Mouse (Mus musculus): ENCODE data around the gene Thyn1. TPM values are rescaled to one million over a fixed set of nuclear protein-coding genes. Genes with fewer than 3 reads are reported as not detected.

The Thyn1 gene
- polyA plus RNA-seq, 1 experiment from 2014 or later = 103 TPM

- no peak overlapping the region for H3K27ac ChIP-seq (replicated peaks in 1 of 2; ENCODE audit: control insufficient read depth in 1 of 2, insufficient read depth in 1 of 2, low read depth in 2 of 2, low read length in 2 of 2)
- no peaks in the 10 kb centered on the region for H3K9me3 ChIP-seq (ENCODE audit: control insufficient read depth, low read length)
- H3K9ac ChIP-seq (ENCODE audit: low read length) = no peak overlapping the region
- no peaks in the 10 kb centered on the region for H3K27me3 ChIP-seq (ENCODE audit: control insufficient read depth, insufficient read depth, low read length)
- 76% methylated on average over 3 of the region's 3 CpGs for WGBS
- H3K4me2 ChIP-seq (ENCODE audit: low read length) = no peak overlapping the region
- ATAC-seq (ENCODE audit: insufficient number of reproducible peaks, insufficient read depth, low FRiP score, low read depth) = no peak
- no peaks in the 10 kb centered on the region for H3K4me1 ChIP-seq (ENCODE audit: control insufficient read depth in 2 of 2, insufficient read depth in 2 of 2, low read length in 2 of 2)
- H3K36me3 ChIP-seq (ENCODE audit: control insufficient read depth, insufficient read depth, low read length) = peaks cover 36% of the 10 kb centered on the region
- no peak overlapping the region for H3K4me3 ChIP-seq (ENCODE audit: control insufficient read depth in 1 of 2, insufficient read depth in 1 of 2, low read depth in 1 of 2, low read length in 2 of 2)
Measured at GRCm38 (mm10) chr9:26993900-26994299, 5.6 kb upstream of the Thyn1 start.

- Histone ChIP-seq H3K4me1 (ENCODE audit: control insufficient read depth in 2 of 2, insufficient read depth in 2 of 2, low read length in 2 of 2) (peaks cover 2 to 14% of the 10 kb centered on the region in 2 experiments; a peak in 3 of 4 replicates), H3K27me3 (ENCODE audit: control insufficient read depth, insufficient read depth, low read length) (no peaks in the 10 kb centered on the region), H3K27ac (replicated peaks in 1 of 2; ENCODE audit: control insufficient read depth in 1 of 2, insufficient read depth in 1 of 2, low read depth in 2 of 2, low read length in 2 of 2) (no peak overlapping the region), H3K4me2 (ENCODE audit: low read length) (no peak overlapping the region), H3K9me3 (ENCODE audit: control insufficient read depth, low read length) (no peaks in the 10 kb centered on the region), H3K36me3 (ENCODE audit: control insufficient read depth, insufficient read depth, low read length) (peaks cover 4% of the 10 kb centered on the region; the same call in 1 of the 2 replicates), H3K9ac (ENCODE audit: low read length) (no peak overlapping the region), H3K4me3 (ENCODE audit: control insufficient read depth in 1 of 2, insufficient read depth in 1 of 2, low read depth in 1 of 2, low read length in 2 of 2) (no peak overlapping the region)
- WGBS = 83% methylated on average over 3 of the region's 3 CpGs
- no peak for ATAC-seq (ENCODE audit: insufficient number of reproducible peaks, insufficient read depth, low FRiP score, low read depth)
Measured at GRCm38 (mm10) chr9:26997062-26997461, 2.4 kb upstream of the Thyn1 start.

GRCm38 (mm10) chr9:26997501-26997900 lies 2.0 kb upstream of the Thyn1 start:
- Histone ChIP-seq H3K27ac (replicated peaks in 1 of 2; ENCODE audit: control insufficient read depth in 1 of 2, insufficient read depth in 1 of 2, low read depth in 2 of 2, low read length in 2 of 2) (no peak overlapping the region), H3K9ac (ENCODE audit: low read length) (no peak overlapping the region), H3K4me3 (ENCODE audit: control insufficient read depth in 1 of 2, insufficient read depth in 1 of 2, low read depth in 1 of 2, low read length in 2 of 2) (no peak overlapping the region), H3K9me3 (ENCODE audit: control insufficient read depth, low read length) (no peaks in the 10 kb centered on the region), H3K27me3 (ENCODE audit: control insufficient read depth, insufficient read depth, low read length) (no peaks in the 10 kb centered on the region), H3K36me3 (ENCODE audit: control insufficient read depth, insufficient read depth, low read length) (no peaks in the 10 kb centered on the region), H3K4me1 (ENCODE audit: control insufficient read depth in 2 of 2, insufficient read depth in 2 of 2, low read length in 2 of 2) (peaks cover 2 to 14% of the 10 kb centered on the region in 2 experiments; a peak in 3 of 4 replicates), H3K4me2 (ENCODE audit: low read length) (no peak overlapping the region)
- ATAC-seq (ENCODE audit: insufficient number of reproducible peaks, insufficient read depth, low FRiP score, low read depth) = no peak
- WGBS = 92% methylated on average over 2 of the region's 2 CpGs

- Histone ChIP-seq H3K27me3 (ENCODE audit: control insufficient read depth, insufficient read depth, low read length) (no peaks in the 10 kb centered on the region), H3K4me1 (ENCODE audit: control insufficient read depth in 2 of 2, insufficient read depth in 2 of 2, low read length in 2 of 2) (peaks cover 2 to 14% of the 10 kb centered on the region in 2 experiments; a peak in 3 of 4 replicates), H3K36me3 (ENCODE audit: control insufficient read depth, insufficient read depth, low read length) (peaks cover 8% of the 10 kb centered on the region), H3K9ac (ENCODE audit: low read length) (peak overlapping the region; percentile 91), H3K9me3 (ENCODE audit: control insufficient read depth, low read length) (no peaks in the 10 kb centered on the region), H3K4me2 (ENCODE audit: low read length) (peak overlapping the region; percentile 96), H3K27ac (replicated peaks in 1 of 2; ENCODE audit: control insufficient read depth in 1 of 2, insufficient read depth in 1 of 2, low read depth in 2 of 2, low read length in 2 of 2) (peak overlapping the region; percentile 38 to 70), H3K4me3 (ENCODE audit: control insufficient read depth in 1 of 2, insufficient read depth in 1 of 2, low read depth in 1 of 2, low read length in 2 of 2) (peak overlapping the region; percentile 76 to 77)
- 3% methylated on average over 29 of the region's 29 CpGs for WGBS
- ATAC-seq (ENCODE audit: insufficient number of reproducible peaks, insufficient read depth, low FRiP score, low read depth) = no peak
Measured at GRCm38 (mm10) chr9:26998669-26999460, 645 bp upstream of the Thyn1 start.

DNA sequence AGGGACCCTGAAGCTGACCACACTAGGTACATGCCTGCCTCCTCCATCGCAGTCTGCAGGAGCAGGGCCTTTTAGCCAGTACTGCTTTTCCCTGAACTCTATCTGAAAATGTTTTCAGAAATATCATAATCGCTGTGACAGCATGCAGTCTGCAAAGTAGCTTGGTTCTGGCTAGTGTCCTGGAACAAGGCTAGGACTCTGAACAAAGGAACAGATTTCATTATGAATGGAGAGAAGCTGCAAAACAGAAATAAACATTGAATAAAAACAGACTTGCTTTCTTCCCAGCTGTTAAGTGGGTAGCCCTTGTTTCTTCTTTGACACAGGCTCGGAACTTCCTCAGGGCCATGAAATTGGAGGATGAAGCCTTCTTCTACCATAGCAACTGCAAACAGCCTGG lies 5.7 kb downstream of the Thyn1 start:
- ATAC-seq (ENCODE audit: insufficient number of reproducible peaks, insufficient read depth, low FRiP score, low read depth) = no peak
- no peak overlapping the region for H3K4me2 ChIP-seq (ENCODE audit: low read length)
- H3K9me3 ChIP-seq (ENCODE audit: control insufficient read depth, low read length) = no peaks in the 10 kb centered on the region
- peaks cover 2 to 11% of the 10 kb centered on the region in 2 experiments; a peak in 3 of 4 replicates for H3K4me1 ChIP-seq (ENCODE audit: control insufficient read depth in 2 of 2, insufficient read depth in 2 of 2, low read length in 2 of 2)
- H3K36me3 ChIP-seq (ENCODE audit: control insufficient read depth, insufficient read depth, low read length) = peaks cover 72% of the 10 kb centered on the region
- WGBS = 95% methylated on average over 3 of the region's 3 CpGs
- no peak overlapping the region for H3K9ac ChIP-seq (ENCODE audit: low read length)
- H3K4me3 ChIP-seq (ENCODE audit: control insufficient read depth in 1 of 2, insufficient read depth in 1 of 2, low read depth in 1 of 2, low read length in 2 of 2) = no peak overlapping the region
- H3K27ac ChIP-seq (replicated peaks in 1 of 2; ENCODE audit: control insufficient read depth in 1 of 2, insufficient read depth in 1 of 2, low read depth in 2 of 2, low read length in 2 of 2) = no peak overlapping the region
- H3K27me3 ChIP-seq (ENCODE audit: control insufficient read depth, insufficient read depth, low read length) = no peaks in the 10 kb centered on the region

GRCm38 (mm10) chr9:27005933-27006332 lies 6.4 kb downstream of the Thyn1 start:
- peaks cover 0 to 4% of the 10 kb centered on the region in 2 experiments; a peak in 2 of 4 replicates for H3K4me1 ChIP-seq (ENCODE audit: control insufficient read depth in 2 of 2, insufficient read depth in 2 of 2, low read length in 2 of 2)
- peaks cover 78% of the 10 kb centered on the region for H3K36me3 ChIP-seq (ENCODE audit: control insufficient read depth, insufficient read depth, low read length)
- no peak overlapping the region for H3K9ac ChIP-seq (ENCODE audit: low read length)
- H3K27ac ChIP-seq (replicated peaks in 1 of 2; ENCODE audit: control insufficient read depth in 1 of 2, insufficient read depth in 1 of 2, low read depth in 2 of 2, low read length in 2 of 2) = no peak overlapping the region
- no peak overlapping the region for H3K4me3 ChIP-seq (ENCODE audit: control insufficient read depth in 1 of 2, insufficient read depth in 1 of 2, low read depth in 1 of 2, low read length in 2 of 2)
- no peak overlapping the region for H3K4me2 ChIP-seq (ENCODE audit: low read length)
- no peak for ATAC-seq (ENCODE audit: insufficient number of reproducible peaks, insufficient read depth, low FRiP score, low read depth)
- 80% methylated on average over 1 of the region's 1 CpGs for WGBS
- H3K27me3 ChIP-seq (ENCODE audit: control insufficient read depth, insufficient read depth, low read length) = no peaks in the 10 kb centered on the region
- H3K9me3 ChIP-seq (ENCODE audit: control insufficient read depth, low read length) = no peaks in the 10 kb centered on the region

DNA sequence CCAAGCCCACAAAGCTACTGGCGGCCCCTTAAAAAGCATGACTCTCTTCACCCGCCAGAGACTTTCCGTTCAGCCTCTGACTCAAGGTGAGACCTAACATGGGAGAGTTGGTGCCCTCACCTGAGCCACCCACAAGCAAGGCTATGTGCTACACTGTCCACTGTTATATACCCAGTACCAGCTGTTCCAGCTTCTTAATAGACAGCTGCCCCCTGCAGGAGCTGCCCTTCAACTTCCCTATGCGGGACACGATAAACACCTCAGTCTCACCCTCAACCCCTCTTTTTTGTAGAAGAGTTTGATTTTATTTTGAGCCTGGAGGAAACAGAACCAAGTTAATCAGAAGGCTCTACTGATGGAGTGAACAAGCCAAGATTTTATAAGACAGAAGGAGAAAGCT lies 7.4 kb downstream of the Thyn1 start:
- Histone ChIP-seq H3K4me3 (ENCODE audit: control insufficient read depth in 1 of 2, insufficient read depth in 1 of 2, low read depth in 1 of 2, low read length in 2 of 2) (no peak overlapping the region), H3K27me3 (ENCODE audit: control insufficient read depth, insufficient read depth, low read length) (no peaks in the 10 kb centered on the region), H3K9ac (ENCODE audit: low read length) (no peak overlapping the region), H3K4me1 (ENCODE audit: control insufficient read depth in 2 of 2, insufficient read depth in 2 of 2, low read length in 2 of 2) (no peaks in the 10 kb centered on the region), H3K36me3 (ENCODE audit: control insufficient read depth, insufficient read depth, low read length) (peaks cover 87% of the 10 kb centered on the region), H3K4me2 (ENCODE audit: low read length) (no peak overlapping the region), H3K27ac (replicated peaks in 1 of 2; ENCODE audit: control insufficient read depth in 1 of 2, insufficient read depth in 1 of 2, low read depth in 2 of 2, low read length in 2 of 2) (no peak overlapping the region), H3K9me3 (ENCODE audit: control insufficient read depth, low read length) (no peaks in the 10 kb centered on the region)
- no peak for ATAC-seq (ENCODE audit: insufficient number of reproducible peaks, insufficient read depth, low FRiP score, low read depth)
- 85% methylated on average over 5 of the region's 5 CpGs for WGBS

All from heart, embryonic 14.5 days (tissue).